Mouse (Mus musculus): ENCODE data around the gene Hdgfl3. TPM values are rescaled to one million over a fixed set of nuclear protein-coding genes. Genes with fewer than 3 reads are reported as not detected.

Gene Hdgfl3
- polyA plus RNA-seq, 1 experiment = 1.3 TPM

- 89% methylated on average over 2 of the region's 2 CpGs for WGBS
- Histone ChIP-seq H3K4me3 (ENCODE audit: low read depth, low read length) (no peak overlapping the region), H3K4me1 (ENCODE audit: control insufficient read depth, insufficient read depth, insufficient read length, low read length) (no peaks in the 10 kb centered on the region), H3K27ac (ENCODE audit: insufficient read depth, low read depth, low read length) (no peak overlapping the region), H3K36me3 (ENCODE audit: control insufficient read depth, insufficient read depth, low read length) (no peaks in the 10 kb centered on the region), H3K27me3 (ENCODE audit: control insufficient read depth, insufficient read depth, low read length) (no peaks in the 10 kb centered on the region)
- no peak for TF ChIP-seq POLR2A (IDR thresholded peaks at IDR 0.05; ENCODE audit: low read depth, low read length)
- no peak for TF ChIP-seq CTCF (IDR thresholded peaks at IDR 0.05; ENCODE audit: extremely low read depth, insufficient read length, insufficient replicate concordance, low read depth, low read length)
Measured at GRCm38 (mm10) chr7:81904926-81905325, 29.3 kb downstream of the Hdgfl3 start.

DNA sequence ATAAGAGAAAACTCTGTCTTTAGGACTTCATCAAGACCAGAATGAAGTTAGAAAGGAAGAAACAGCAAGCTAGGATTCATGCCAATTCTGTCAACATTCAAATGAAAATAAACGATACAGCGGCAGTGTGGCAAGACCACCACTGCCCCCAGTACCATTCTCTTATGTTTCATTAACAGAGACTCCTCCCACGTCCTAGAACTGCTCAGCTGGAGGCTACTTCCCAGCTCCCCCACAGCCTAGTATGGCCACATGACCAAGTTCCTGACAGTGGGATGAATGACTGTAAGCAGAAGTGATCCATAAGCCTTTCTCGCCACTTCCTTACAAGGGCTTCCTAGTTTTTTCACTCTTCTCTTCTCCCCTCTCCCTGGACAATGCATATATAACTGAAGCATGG lies 30.2 kb downstream of the Hdgfl3 start:
- Histone ChIP-seq H3K36me3 (ENCODE audit: control insufficient read depth, insufficient read depth, low read length) (no peaks in the 10 kb centered on the region), H3K4me1 (ENCODE audit: control insufficient read depth, insufficient read depth, insufficient read length, low read length) (no peaks in the 10 kb centered on the region), H3K27ac (ENCODE audit: insufficient read depth, low read depth, low read length) (no peak overlapping the region), H3K4me3 (ENCODE audit: low read depth, low read length) (no peak overlapping the region), H3K27me3 (ENCODE audit: control insufficient read depth, insufficient read depth, low read length) (no peaks in the 10 kb centered on the region)
- WGBS = 63% methylated on average over 4 of the region's 4 CpGs
- TF ChIP-seq CTCF (IDR thresholded peaks at IDR 0.05; ENCODE audit: extremely low read depth, insufficient read length, insufficient replicate concordance, low read depth, low read length) (no peak), POLR2A (IDR thresholded peaks at IDR 0.05; ENCODE audit: low read depth, low read length) (no peak)

GRCm38 (mm10) chr7:81899361-81899760 lies 34.9 kb downstream of the Hdgfl3 start:
- 72% methylated on average over 11 of the region's 11 CpGs for WGBS
- no peaks in the 10 kb centered on the region for H3K4me1 ChIP-seq (ENCODE audit: control insufficient read depth, insufficient read depth, insufficient read length, low read length)
- no peak for TF ChIP-seq POLR2A (IDR thresholded peaks at IDR 0.05; ENCODE audit: low read depth, low read length)
- TF ChIP-seq CTCF (IDR thresholded peaks at IDR 0.05; ENCODE audit: extremely low read depth, insufficient read length, insufficient replicate concordance, low read depth, low read length) = no peak

DNA sequence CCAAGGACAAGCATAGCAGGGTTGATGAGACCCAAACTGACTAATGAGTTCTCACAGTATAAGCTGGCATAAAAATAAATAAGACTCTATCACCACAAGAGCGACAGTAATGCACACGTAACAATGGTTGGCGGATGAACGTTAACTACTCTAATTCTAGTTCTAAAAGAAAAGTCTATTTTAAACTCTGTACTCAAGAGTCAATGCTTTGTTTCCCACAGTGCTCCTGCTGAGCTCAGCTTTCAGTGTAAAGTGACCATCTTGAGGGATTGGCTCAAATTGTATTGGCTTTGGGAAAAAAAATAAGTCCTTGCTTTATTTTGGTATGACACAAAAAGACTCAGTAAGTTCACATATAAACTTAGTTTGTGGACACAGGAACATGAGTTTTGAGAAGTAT lies 49.1 kb downstream of the Hdgfl3 start:
- no peak overlapping the region for H3K27ac ChIP-seq (ENCODE audit: insufficient read depth, low read depth, low read length)
- H3K4me3 ChIP-seq (ENCODE audit: low read depth, low read length) = no peak overlapping the region
- H3K36me3 ChIP-seq (ENCODE audit: control insufficient read depth, insufficient read depth, low read length) = 0 out of 2 replicates have a peak, but pooled peaks cover 1% of the 10 kb centered on the region
- no peaks in the 10 kb centered on the region for H3K27me3 ChIP-seq (ENCODE audit: control insufficient read depth, insufficient read depth, low read length)
- no peak for TF ChIP-seq CTCF (IDR thresholded peaks at IDR 0.05; ENCODE audit: extremely low read depth, insufficient read length, insufficient replicate concordance, low read depth, low read length)
- TF ChIP-seq POLR2A (IDR thresholded peaks at IDR 0.05; ENCODE audit: low read depth, low read length) = no peak
- 86% methylated on average over 4 of the region's 4 CpGs for WGBS
- H3K4me1 ChIP-seq (ENCODE audit: control insufficient read depth, insufficient read depth, insufficient read length, low read length) = no peaks in the 10 kb centered on the region

More at GRCm38 (mm10) chr7:81899361-81899760, 34.9 kb downstream of the Hdgfl3 start:
- Histone ChIP-seq H3K4me3 (ENCODE audit: low read depth, low read length) (no peak overlapping the region), H3K27me3 (ENCODE audit: control insufficient read depth, insufficient read depth, low read length) (no peaks in the 10 kb centered on the region; the same call in 1 of the 2 replicates), H3K36me3 (ENCODE audit: control insufficient read depth, insufficient read depth, low read length) (no peaks in the 10 kb centered on the region), H3K27ac (ENCODE audit: insufficient read depth, low read depth, low read length) (no peak overlapping the region)

DNA sequence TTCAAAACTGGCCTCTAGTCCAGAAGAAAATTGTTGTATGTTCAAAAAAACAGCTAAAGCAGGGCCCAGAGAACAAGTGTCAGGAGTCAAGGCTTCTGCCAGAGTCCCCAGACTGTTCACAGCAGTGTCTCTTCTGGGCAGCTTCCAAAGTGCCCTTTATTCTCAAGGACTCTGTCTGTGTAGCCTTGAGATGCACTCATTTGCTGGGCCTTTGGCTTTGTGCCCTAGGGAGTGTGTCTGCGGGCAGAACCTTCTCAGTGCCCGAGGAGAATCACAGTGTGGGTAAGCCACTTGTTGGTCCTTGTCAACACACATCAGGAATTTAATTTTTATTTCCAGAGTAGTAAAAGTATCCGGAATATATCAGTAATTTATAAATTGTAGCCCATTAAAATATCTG lies 52.7 kb downstream of the Hdgfl3 start:
- Histone ChIP-seq H3K27me3 (ENCODE audit: control insufficient read depth, insufficient read depth, low read length) (no peaks in the 10 kb centered on the region), H3K4me3 (ENCODE audit: low read depth, low read length) (no peak overlapping the region), H3K27ac (ENCODE audit: insufficient read depth, low read depth, low read length) (no peak overlapping the region), H3K36me3 (ENCODE audit: control insufficient read depth, insufficient read depth, low read length) (0 out of 2 replicates have a peak, but pooled peaks cover 1% of the 10 kb centered on the region), H3K4me1 (ENCODE audit: control insufficient read depth, insufficient read depth, insufficient read length, low read length) (no peaks in the 10 kb centered on the region)
- TF ChIP-seq POLR2A (IDR thresholded peaks at IDR 0.05; ENCODE audit: low read depth, low read length) (no peak), CTCF (IDR thresholded peaks at IDR 0.05; ENCODE audit: extremely low read depth, insufficient read length, insufficient replicate concordance, low read depth, low read length) (no peak)
- WGBS = 57% methylated on average over 3 of the region's 3 CpGs

- Histone ChIP-seq H3K36me3 (ENCODE audit: control insufficient read depth, insufficient read depth, low read length) (0 out of 2 replicates have a peak, but pooled peaks cover 1% of the 10 kb centered on the region), H3K4me3 (ENCODE audit: low read depth, low read length) (no peak overlapping the region), H3K27ac (ENCODE audit: insufficient read depth, low read depth, low read length) (no peak overlapping the region), H3K4me1 (ENCODE audit: control insufficient read depth, insufficient read depth, insufficient read length, low read length) (no peaks in the 10 kb centered on the region), H3K27me3 (ENCODE audit: control insufficient read depth, insufficient read depth, low read length) (no peaks in the 10 kb centered on the region)
- TF ChIP-seq POLR2A (IDR thresholded peaks at IDR 0.05; ENCODE audit: low read depth, low read length) (no peak), CTCF (IDR thresholded peaks at IDR 0.05; ENCODE audit: extremely low read depth, insufficient read length, insufficient replicate concordance, low read depth, low read length) (no peak)
- WGBS = 61% methylated on average over 4 of the region's 4 CpGs
Measured at GRCm38 (mm10) chr7:81880797-81881196, 53.5 kb downstream of the Hdgfl3 start.

GRCm38 (mm10) chr7:81880286-81880685 lies 54.0 kb downstream of the Hdgfl3 start:
- no peak overlapping the region for H3K27ac ChIP-seq (ENCODE audit: insufficient read depth, low read depth, low read length)
- 67% methylated on average over 5 of the region's 5 CpGs for whole genome bisulfite sequencing
- no peak overlapping the region for H3K4me3 ChIP-seq (ENCODE audit: low read depth, low read length)
- H3K4me1 ChIP-seq (ENCODE audit: control insufficient read depth, insufficient read depth, insufficient read length, low read length) = no peaks in the 10 kb centered on the region
- H3K36me3 ChIP-seq (ENCODE audit: control insufficient read depth, insufficient read depth, low read length) = 0 out of 2 replicates have a peak, but pooled peaks cover 1% of the 10 kb centered on the region
- TF ChIP-seq CTCF (IDR thresholded peaks at IDR 0.05; ENCODE audit: extremely low read depth, insufficient read length, insufficient replicate concordance, low read depth, low read length) (no peak), POLR2A (IDR thresholded peaks at IDR 0.05; ENCODE audit: low read depth, low read length) (no peak)
- no peaks in the 10 kb centered on the region for H3K27me3 ChIP-seq (ENCODE audit: control insufficient read depth, insufficient read depth, low read length)
